Mouse (Mus musculus) heart, postnatal 14 days (tissue): ENCODE results near the gene Stac. TPM values are rescaled to one million over a fixed set of nuclear protein-coding genes. Genes with fewer than 3 reads are reported as not detected.

Experiments
- DNase-seq, 2 experiments: peaks; one replicate each; pipeline ENCODE4 v3.0.0; 2021 to 2022
- intact Hi-C: fragments of 180-260 bp; cut with DNase I; formaldehyde crosslinking; loops from one replicate; pipeline ENCODE4 v1.15.1; 2025
- total RNA-seq, 2 experiments: library from RNA; stranded (reverse); gene quantifications; 2 replicates each; pipeline ENCODE4 v1.2.3; 2021

Stac gene
- total RNA-seq, 2 experiments from 2014 or later: 0.49 to 0.55 TPM

DNA sequence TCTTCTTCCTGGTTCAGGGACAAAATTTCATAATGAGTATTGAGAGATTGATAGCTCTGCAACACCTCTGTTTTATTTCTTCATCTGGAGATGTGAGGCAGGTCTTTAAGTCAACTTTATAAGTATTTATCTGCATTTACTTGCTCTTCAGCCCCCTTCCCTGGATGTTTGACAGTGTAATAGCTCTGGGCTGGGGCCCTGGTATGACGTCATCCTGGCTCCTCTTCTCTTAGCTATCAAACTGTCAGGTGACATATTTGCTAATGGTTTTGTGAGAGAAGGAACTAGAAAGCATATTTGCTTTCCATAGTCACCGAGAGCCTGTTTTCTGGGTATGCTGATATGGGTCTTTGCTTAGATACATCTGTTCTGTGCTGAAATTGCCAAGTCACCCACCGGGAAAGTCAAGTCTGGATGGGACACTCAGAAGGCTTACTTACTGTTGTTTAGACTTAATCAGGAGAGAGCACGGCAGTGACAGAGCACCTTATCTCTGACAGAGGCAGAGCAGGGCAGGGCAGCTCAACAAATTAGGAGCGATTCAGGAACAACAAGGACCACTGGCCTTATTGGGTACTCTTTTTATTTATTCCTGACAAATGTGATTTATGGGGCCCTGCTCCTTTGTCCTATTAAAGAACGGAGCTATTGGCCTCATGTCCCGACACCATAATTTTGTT is 155.3 kb downstream of the Stac start:
- intact Hi-C loops: no loop called here

DNA sequence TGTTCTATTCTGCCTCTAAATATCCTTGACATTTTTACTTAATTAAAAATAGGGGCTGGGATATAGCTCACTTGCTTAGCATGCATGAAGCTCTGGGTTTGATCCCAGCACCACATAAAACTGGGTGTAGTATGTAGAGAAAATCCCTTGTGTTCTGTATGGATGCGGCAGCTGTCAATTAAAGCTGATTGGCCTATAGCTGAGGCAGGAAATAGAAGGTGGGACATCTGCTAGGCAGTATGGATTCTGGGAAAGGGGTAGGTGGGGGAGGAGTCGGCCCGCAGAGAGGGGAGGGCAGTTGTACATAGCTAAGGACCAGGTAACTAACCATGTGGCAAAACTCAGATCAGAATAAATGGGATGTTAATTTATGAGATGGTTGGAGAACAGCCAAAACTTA is 166.3 kb downstream of the Stac start:
- intact Hi-C loops: no loop called here
- DNase-seq: no peak

More for the DNA sequence above, 155.3 kb downstream of the Stac start:
- DNase-seq: no peak

- intact Hi-C loops: no loop called here
- DNase-seq: no peak
Observed at GRCm38 (mm10) chr9:111523111-111523510, 167.0 kb downstream of the Stac start.

DNA sequence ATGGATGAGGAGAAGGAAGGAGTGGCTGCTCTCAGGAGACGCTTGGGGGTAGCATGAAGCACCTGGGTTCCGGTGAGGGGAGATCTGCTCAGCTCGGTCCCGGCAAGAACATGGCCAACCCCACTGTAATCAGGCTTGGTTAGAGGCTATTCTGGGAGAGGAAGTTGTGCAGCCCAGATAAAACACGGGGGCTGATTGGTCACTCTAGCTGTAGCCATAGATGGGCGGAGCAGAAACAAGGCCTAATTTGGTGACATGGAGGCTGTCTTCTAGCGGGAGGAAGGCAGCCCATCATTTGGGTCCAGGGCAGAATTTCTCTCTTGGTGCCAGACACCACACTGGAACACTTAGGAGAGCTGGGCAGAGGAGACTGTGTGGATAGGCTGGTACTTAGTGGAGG is 167.9 kb downstream of the Stac start:
- DNase-seq: no peak
- intact Hi-C loops: no loop called here

- DNase-seq: no peak
- intact Hi-C loops: no loop called here
Observed at GRCm38 (mm10) chr9:111515536-111515935, 174.6 kb downstream of the Stac start.

GRCm38 (mm10) chr9:111514586-111515473 is 175.3 kb downstream of the Stac start:
- DNase-seq: no peak
- intact Hi-C loops: no loop called here
